Mouse (Mus musculus): ENCODE measurements around the gene Zdhhc23.

Gene Zdhhc23

GRCm38 (mm10) chr16:43970426-43970825 is 9.2 kb downstream of the Zdhhc23 start:
- no peak for DNase-seq (ENCODE audit: low spot score)

DNA sequence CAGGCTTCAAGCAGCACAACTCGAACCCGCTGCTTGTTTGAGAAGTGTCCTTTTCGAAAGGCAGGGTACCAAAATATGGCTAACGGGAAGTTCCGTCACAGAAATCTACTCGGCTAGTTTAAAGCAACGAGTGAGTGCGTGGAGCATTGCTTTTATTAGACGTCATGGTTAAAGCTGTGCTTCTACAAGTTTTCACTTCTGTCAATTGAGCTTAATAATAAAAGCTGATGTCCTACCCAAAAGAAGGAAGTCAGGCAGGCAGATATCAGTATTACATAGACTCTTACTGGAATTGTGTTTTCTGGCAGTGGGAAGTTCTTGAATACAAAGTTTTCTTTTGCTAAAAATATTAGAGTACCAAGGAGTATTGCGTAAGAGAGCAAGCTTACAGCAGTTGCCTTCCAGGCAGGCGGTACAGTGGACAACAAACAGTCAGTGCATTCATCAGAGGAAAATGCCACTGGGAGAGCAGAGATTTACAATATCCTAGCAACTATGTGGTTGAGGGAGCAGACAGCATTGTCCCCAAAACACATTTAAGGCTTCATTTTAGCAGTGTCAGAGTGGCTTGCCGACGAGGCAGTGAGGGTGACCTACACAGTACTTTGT is 13.7 kb downstream of the Zdhhc23 start:
- no peak for DNase-seq (ENCODE audit: low spot score)

DNA sequence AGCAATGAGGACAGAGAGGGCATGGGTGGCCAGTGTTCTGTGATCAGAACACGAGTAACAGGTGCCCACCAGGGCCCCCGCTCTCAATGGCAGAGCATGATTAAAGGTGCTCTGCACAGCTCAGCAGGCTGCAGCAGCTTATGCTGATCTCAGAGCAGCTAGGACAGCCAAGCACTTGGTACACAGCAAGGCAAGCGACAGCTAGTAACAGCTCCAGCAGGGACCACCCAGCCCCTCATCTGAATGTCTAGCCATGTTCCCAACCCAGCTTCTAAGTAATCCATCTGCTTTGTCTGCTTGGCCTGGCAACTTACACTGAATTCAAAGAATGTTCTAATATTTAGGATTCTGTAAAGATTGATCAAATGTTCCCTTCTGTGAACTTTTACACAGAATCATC is 15.8 kb downstream of the Zdhhc23 start:
- no peak for DNase-seq (ENCODE audit: low spot score)

GRCm38 (mm10) chr16:43963291-43963690 is 16.3 kb downstream of the Zdhhc23 start:
- DNase-seq (ENCODE audit: low spot score): no peak

DNA sequence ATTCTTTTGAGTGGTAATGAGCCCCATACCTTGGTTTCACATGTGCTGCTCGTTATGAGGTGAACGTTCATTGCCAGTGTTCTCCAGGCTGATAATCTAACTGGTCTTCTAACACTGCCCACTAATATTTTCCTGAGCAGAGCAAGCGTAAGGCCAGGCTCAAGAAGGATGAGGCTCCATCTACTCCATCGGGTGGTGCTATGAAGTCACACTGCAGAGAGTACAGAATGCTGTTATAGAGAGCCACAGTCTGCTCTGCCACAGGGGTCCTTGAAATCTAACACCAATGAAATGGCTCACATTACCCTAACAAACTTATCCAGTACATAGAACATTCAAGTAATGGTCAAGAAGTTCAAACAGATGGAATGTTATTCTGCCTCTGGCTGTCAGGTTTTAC is 21.6 kb downstream of the Zdhhc23 start:
- no peak for DNase-seq (ENCODE audit: low spot score)

- no peak for DNase-seq (ENCODE audit: low spot score)
Observed at GRCm38 (mm10) chr16:43954913-43955312, 24.7 kb downstream of the Zdhhc23 start.

DNA sequence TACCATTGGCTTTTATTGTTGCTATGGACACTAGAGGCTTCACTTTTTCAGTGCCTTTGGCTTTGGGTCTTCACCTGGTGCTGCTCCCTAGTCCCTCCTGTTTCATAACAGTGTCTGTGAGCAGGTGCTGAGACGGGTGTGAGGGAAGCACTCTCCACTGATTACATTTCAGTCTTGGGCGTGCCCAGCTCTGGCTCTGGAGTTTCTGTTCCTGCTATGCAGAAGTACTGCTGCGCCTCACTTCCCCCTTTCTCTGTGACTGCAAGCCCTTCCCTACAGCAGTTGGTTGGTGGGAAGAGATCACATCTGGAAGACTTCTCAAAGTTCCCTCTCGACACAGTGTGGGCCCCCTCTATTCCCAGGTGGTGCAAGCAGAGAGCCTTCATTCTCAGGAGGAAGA is 28.0 kb downstream of the Zdhhc23 start:
- no peak for DNase-seq (ENCODE audit: low spot score)

GRCm38 (mm10) chr16:43945869-43946268 is 33.7 kb downstream of the Zdhhc23 start:
- no peak for DNase-seq (ENCODE audit: low spot score)

- DNase-seq (ENCODE audit: low spot score): no peak
Observed at GRCm38 (mm10) chr16:43945351-43945750, 34.2 kb downstream of the Zdhhc23 start.

GRCm38 (mm10) chr16:43940846-43941245 is 38.7 kb downstream of the Zdhhc23 start:
- DNase-seq (ENCODE audit: low spot score): no peak

DNA sequence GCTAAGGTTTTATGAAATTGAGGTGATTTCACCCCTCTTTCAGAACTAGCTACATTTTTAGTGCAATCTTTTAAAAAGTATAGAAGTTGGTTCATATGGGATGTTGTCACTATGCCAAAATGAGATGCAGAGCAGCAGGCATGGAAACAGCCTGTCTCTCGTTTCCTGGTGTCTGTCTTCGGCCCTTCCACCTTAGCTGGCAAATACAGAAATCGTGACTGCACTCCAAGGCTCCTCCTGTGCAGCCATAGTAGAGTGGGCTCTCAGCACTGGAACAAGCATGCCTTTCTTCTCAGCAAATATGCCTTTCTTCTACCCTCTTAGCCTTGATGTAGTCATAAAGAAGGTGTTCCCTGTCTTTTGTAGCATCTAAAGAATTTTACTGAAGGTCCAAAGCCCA is 43.7 kb downstream of the Zdhhc23 start:
- DNase-seq (ENCODE audit: low spot score): no peak

GRCm38 (mm10) chr16:43935367-43935766 is 44.2 kb downstream of the Zdhhc23 start:
- DNase-seq (ENCODE audit: low spot score): no peak

GRCm38 (mm10) chr16:43934856-43935255 is 44.7 kb downstream of the Zdhhc23 start:
- no peak for DNase-seq (ENCODE audit: low spot score)

GRCm38 (mm10) chr16:43933041-43933440 is 46.5 kb downstream of the Zdhhc23 start:
- no peak for DNase-seq (ENCODE audit: low spot score)

- no peak for DNase-seq (ENCODE audit: low spot score)
Observed at GRCm38 (mm10) chr16:43932319-43932718, 47.3 kb downstream of the Zdhhc23 start.

DNA sequence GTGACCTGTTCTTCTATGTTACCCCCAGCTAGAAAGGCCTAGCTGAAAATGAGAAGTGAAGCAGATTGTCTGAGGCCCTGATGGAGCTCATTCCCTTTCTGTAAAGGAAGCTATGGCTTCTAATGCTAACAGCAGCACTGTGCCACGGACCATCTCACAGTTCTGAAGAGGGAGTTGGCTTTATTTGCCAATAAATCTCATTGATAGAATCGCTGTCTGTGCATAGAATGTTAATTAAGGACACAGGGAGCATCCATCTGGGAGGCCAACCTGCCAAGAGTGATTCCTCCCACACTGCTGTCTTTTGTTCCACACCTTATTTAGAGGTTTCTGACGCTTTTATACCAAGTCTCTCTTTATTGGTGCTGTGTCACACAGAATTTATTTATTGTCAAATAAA is 48.1 kb downstream of the Zdhhc23 start:
- no peak for DNase-seq (ENCODE audit: low spot score)

DNA sequence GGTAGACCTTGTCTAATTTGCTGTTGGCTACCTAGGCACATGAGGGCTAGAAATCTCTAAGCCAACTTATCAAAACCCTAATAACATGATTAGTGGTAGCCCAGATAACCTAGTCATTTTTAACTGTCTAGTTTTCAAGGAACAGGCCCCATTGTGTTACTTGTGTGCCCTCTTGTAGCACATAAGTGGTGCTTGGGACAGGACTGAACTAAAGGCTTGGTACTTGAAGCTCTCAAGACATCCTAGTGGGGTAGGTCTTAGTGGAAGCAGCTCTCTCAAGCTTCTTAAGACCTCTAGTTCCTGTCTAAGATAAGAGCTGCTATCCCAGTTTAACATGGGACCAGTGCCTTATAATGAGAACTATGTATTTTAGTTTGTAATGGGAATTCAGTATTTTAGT is 49.0 kb downstream of the Zdhhc23 start:
- DNase-seq (ENCODE audit: low spot score): no peak

DNA sequence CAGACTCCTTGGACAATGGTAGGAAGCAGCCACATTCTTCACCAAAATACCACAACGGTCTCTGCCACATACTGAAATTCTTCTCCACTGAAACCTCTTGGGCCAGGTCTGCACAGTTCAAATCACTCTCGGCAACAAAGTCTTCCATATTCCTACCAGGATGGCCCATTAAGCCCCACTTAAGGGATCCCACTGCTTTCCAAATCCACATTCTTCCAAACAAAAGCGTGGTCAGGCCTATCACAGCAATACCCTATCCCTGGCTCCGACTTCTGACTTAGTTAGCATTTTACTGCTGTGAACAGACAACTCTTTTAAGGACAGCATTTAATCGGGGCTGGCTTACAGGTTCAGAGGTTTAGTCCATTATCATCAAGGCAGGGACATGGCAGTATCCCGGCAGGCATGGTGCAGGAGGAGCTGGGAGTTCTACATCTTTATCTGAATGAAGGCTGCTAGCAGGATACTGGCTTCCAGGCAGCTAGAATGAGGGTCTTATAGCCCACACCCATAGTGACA is 53.2 kb downstream of the Zdhhc23 start, which contains the start of gene Qtrt2:
Qtrt2 (minus strand) TSS at position 469 of the 519 bp plus-strand sequence.
- no peak for DNase-seq (ENCODE audit: low spot score)

- no peak for DNase-seq (ENCODE audit: low spot score)
Observed at GRCm38 (mm10) chr16:43925846-43926245, 53.7 kb downstream of the Zdhhc23 start.

DNA sequence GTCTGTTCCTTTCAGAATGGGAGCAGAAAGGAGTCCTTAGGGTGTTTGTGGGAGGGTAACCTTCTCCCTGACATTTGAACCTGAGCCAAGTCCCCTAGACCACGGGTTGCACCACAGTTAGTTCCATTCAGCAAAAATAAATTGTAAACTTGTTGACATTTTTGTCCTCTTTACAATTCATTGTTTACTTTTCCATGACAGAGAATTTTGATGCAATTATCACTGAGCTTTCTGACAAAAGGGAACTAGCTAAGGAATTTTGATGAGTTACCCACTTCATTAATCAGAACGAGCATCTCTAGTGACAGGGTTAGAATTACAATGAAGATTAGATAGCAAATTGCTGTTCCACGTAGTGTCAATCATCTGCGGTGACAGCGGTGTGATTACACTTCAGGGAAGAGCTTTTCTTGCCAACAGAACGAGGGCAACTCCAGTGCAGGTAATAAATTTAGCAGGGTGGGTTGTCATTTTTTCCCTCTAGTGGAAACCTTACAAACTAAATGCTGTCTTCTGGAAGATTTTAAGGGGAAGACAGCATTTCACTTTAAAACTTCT is 54.5 kb downstream of the Zdhhc23 start:
- DNase-seq (ENCODE audit: low spot score): no peak

GRCm38 (mm10) chr16:43922630-43923029 is 57.0 kb downstream of the Zdhhc23 start:
- DNase-seq (ENCODE audit: low spot score): no peak

GRCm38 (mm10) chr16:43922024-43922423 is 57.6 kb downstream of the Zdhhc23 start:
- DNase-seq (ENCODE audit: low spot score): no peak

DNA sequence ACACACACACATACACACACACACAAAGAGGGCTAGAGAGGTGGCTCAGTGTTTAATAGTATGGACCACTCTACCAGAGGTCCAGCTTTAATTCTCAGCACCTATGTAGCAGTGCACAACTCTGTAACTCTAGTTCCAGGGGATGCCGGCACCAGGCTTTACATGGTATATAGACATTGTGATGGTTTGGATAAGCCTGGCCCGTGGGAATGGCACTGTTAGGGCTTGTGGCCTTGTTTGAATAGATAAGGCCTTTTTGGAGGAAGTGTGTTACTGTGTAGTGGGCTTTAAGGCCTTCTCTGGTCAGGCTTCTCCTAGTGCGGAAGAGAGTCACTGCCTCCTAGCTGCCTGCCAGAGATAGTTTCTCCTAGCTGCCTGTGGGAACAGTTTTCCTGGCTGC is 60.7 kb downstream of the Zdhhc23 start:
- no peak for DNase-seq (ENCODE audit: low spot score)
